Mouse (Mus musculus): ENCODE results near the gene Shcbp1l. TPM values are rescaled to one million over a fixed set of nuclear protein-coding genes. Genes with fewer than 3 reads are reported as not detected.

Shcbp1l gene
- polyA plus RNA-seq, 1 experiment from 2014 or later: 0.37 TPM

- Histone ChIP-seq H3K27me3 (ENCODE audit: poor library complexity, severe bottlenecking) (no peaks in the 10 kb centered on the region), H3K9me3 (no peaks in the 10 kb centered on the region), H3K36me3 (replicated peaks) (no peaks in the 10 kb centered on the region), H3K27ac (no peak overlapping the region), H3K4me1 (peaks cover 10% of the 10 kb centered on the region), H3K4me3 (no peak overlapping the region)
- DNase-seq (ENCODE audit: extremely low spot score, low spot score): no peak
- 76% methylated on average over 3 of the region's 3 CpGs for WGBS
Observed at GRCm38 (mm10) chr1:153496030-153496429, 71.1 kb downstream of the Shcbp1l start.

GRCm38 (mm10) chr1:153500030-153500429 lies 75.1 kb downstream of the Shcbp1l start:
- no peaks in the 10 kb centered on the region for H3K27me3 ChIP-seq (ENCODE audit: poor library complexity, severe bottlenecking)
- H3K4me3 ChIP-seq: no peak overlapping the region
- H3K27ac ChIP-seq: no peak overlapping the region
- no peak for DNase-seq (ENCODE audit: extremely low spot score, low spot score)
- H3K36me3 ChIP-seq (replicated peaks): no peaks in the 10 kb centered on the region
- 91% methylated on average over 9 of the region's 9 CpGs for WGBS
- no peaks in the 10 kb centered on the region for H3K9me3 ChIP-seq
- H3K4me1 ChIP-seq: peaks cover 6% of the 10 kb centered on the region

- WGBS: 60% methylated on average over 5 of the region's 5 CpGs
- no peaks in the 10 kb centered on the region for H3K36me3 ChIP-seq (replicated peaks)
- no peak overlapping the region for H3K4me3 ChIP-seq
- no peaks in the 10 kb centered on the region for H3K9me3 ChIP-seq
- H3K27ac ChIP-seq: no peak overlapping the region
- 0 out of 2 replicates have a peak, but pooled peaks cover 3% of the 10 kb centered on the region for H3K4me1 ChIP-seq
- DNase-seq (ENCODE audit: extremely low spot score, low spot score): no peak
- H3K27me3 ChIP-seq (ENCODE audit: poor library complexity, severe bottlenecking): no peaks in the 10 kb centered on the region
Observed at GRCm38 (mm10) chr1:153501644-153502321, 76.8 kb downstream of the Shcbp1l start.

Other genes starting within 250 kb of the Shcbp1l start
- gene Lamc2, start 238.7 kb upstream of the Shcbp1l start, polyA plus RNA-seq (2016; fragmentation: Nextera tagmentation; extraction: Ambion mirVana): 1.4 and 1.8 TPM in 2 replicates
- gene Lamc1, start 92.4 kb upstream of the Shcbp1l start, polyA plus RNA-seq (2016; fragmentation: Nextera tagmentation; extraction: Ambion mirVana): 23.3 and 24.1 TPM in 2 replicates
- gene Dhx9, start 62.5 kb downstream of the Shcbp1l start, polyA plus RNA-seq (2016; fragmentation: Nextera tagmentation; extraction: Ambion mirVana): 48.1 and 49.5 TPM in 2 replicates
- gene Npl, start 124.9 kb downstream of the Shcbp1l start, polyA plus RNA-seq (2016; fragmentation: Nextera tagmentation; extraction: Ambion mirVana): 13.3 and 13.5 TPM in 2 replicates
- 9.1 and 9.6 TPM in 2 replicates for gene Rgs8, start 227.9 kb downstream of the Shcbp1l start, polyA plus RNA-seq (2016; fragmentation: Nextera tagmentation; extraction: Ambion mirVana)

Data from forebrain, embryonic 10.5 days (tissue).